Mouse (Mus musculus): ENCODE data around the gene Gm572. TPM values are rescaled to one million over a fixed set of nuclear protein-coding genes. Genes with fewer than 3 reads are reported as not detected.
A peak's percentile ranks its signal among the peaks of the same experiment; 100 is the strongest.

Gm572 gene
- polyA plus RNA-seq, 1 experiment from 2014 or later = not detected

- Histone ChIP-seq H3K9ac (replicated peaks) (no peak overlapping the region), H3K27me3 (no peaks in the 10 kb centered on the region), H3K4me3 (replicated peaks) (no peak overlapping the region), H3K4me1 (replicated peaks) (no peaks in the 10 kb centered on the region; the same call in 1 of the 2 replicates), H3K9me3 (no peaks in the 10 kb centered on the region), H3K36me3 (no peaks in the 10 kb centered on the region), H3K4me2 (no peak overlapping the region), H3K27ac (no peak overlapping the region)
- no peak for ATAC-seq (ENCODE audit: insufficient number of reproducible peaks, insufficient read depth, low FRiP score, low TSS enrichment, low read depth)
- 90% methylated on average over 6 of the region's 6 CpGs for WGBS
These were observed 1.8 kb downstream of the Gm572 start for GRCm38 (mm10) chr4:148644926-148645325.

- H3K4me1 ChIP-seq (replicated peaks) = no peaks in the 10 kb centered on the region; the same call in 1 of the 2 replicates
- 67% methylated on average over 11 of the region's 11 CpGs for WGBS
These were observed 3.5 kb downstream of the Gm572 start for GRCm38 (mm10) chr4:148646616-148647015.

GRCm38 (mm10) chr4:148649309-148649708 lies 6.2 kb downstream of the Gm572 start:
- Histone ChIP-seq H3K4me1 (replicated peaks) (no peaks in the 10 kb centered on the region; the same call in 1 of the 2 replicates), H3K27me3 (no peaks in the 10 kb centered on the region), H3K27ac (no peak overlapping the region), H3K9ac (replicated peaks) (no peak overlapping the region), H3K4me3 (replicated peaks) (no peak overlapping the region), H3K9me3 (no peaks in the 10 kb centered on the region), H3K36me3 (no peaks in the 10 kb centered on the region), H3K4me2 (no peak overlapping the region)
- WGBS = 50% methylated on average over 3 of the region's 3 CpGs
- ATAC-seq (ENCODE audit: insufficient number of reproducible peaks, insufficient read depth, low FRiP score, low TSS enrichment, low read depth) = no peak

More at GRCm38 (mm10) chr4:148646616-148647015, 3.5 kb downstream of the Gm572 start:
- Histone ChIP-seq H3K9ac (replicated peaks) (no peak overlapping the region), H3K27me3 (no peaks in the 10 kb centered on the region), H3K9me3 (no peaks in the 10 kb centered on the region), H3K4me2 (no peak overlapping the region), H3K27ac (no peak overlapping the region), H3K4me3 (replicated peaks) (no peak overlapping the region), H3K36me3 (no peaks in the 10 kb centered on the region)
- no peak for ATAC-seq (ENCODE audit: insufficient number of reproducible peaks, insufficient read depth, low FRiP score, low TSS enrichment, low read depth)

GRCm38 (mm10) chr4:148651045-148651444 lies 7.9 kb downstream of the Gm572 start:
- Histone ChIP-seq H3K9ac (replicated peaks) (no peak overlapping the region), H3K4me2 (no peak overlapping the region), H3K9me3 (no peaks in the 10 kb centered on the region), H3K27ac (no peak overlapping the region), H3K4me1 (replicated peaks) (no peaks in the 10 kb centered on the region), H3K36me3 (no peaks in the 10 kb centered on the region), H3K27me3 (peaks cover 3% of the 10 kb centered on the region; the same call in 1 of the 2 replicates), H3K4me3 (replicated peaks) (no peak overlapping the region)
- no peak for ATAC-seq (ENCODE audit: insufficient number of reproducible peaks, insufficient read depth, low FRiP score, low TSS enrichment, low read depth)
- WGBS = 72% methylated on average over 9 of the region's 9 CpGs

- Histone ChIP-seq H3K9me3 (no peaks in the 10 kb centered on the region), H3K27ac (no peak overlapping the region), H3K4me1 (replicated peaks) (peaks cover 8% of the 10 kb centered on the region), H3K9ac (replicated peaks) (no peak overlapping the region), H3K4me2 (no peak overlapping the region), H3K36me3 (no peaks in the 10 kb centered on the region), H3K27me3 (peaks cover 11% of the 10 kb centered on the region), H3K4me3 (replicated peaks) (no peak overlapping the region)
- ATAC-seq (ENCODE audit: insufficient number of reproducible peaks, insufficient read depth, low FRiP score, low TSS enrichment, low read depth) = no peak
- 90% methylated on average over 18 of the region's 18 CpGs for WGBS
These were observed 11.7 kb downstream of the Gm572 start for GRCm38 (mm10) chr4:148654701-148655398.

- WGBS = 32% methylated on average over 15 of the region's 15 CpGs
- no peak overlapping the region for H3K9ac ChIP-seq (replicated peaks)
- H3K9me3 ChIP-seq = no peaks in the 10 kb centered on the region
- peaks cover 8% of the 10 kb centered on the region for H3K4me1 ChIP-seq (replicated peaks)
- no peak overlapping the region for H3K27ac ChIP-seq
- no peak for ATAC-seq (ENCODE audit: insufficient number of reproducible peaks, insufficient read depth, low FRiP score, low TSS enrichment, low read depth)
- H3K27me3 ChIP-seq = peaks cover 14% of the 10 kb centered on the region
- no peak overlapping the region for H3K4me3 ChIP-seq (replicated peaks)
- H3K36me3 ChIP-seq = no peaks in the 10 kb centered on the region
- no peak overlapping the region for H3K4me2 ChIP-seq
These were observed 13.7 kb downstream of the Gm572 start for GRCm38 (mm10) chr4:148656691-148657258.

- H3K27ac ChIP-seq = no peak overlapping the region
- 86% methylated on average over 13 of the region's 13 CpGs for WGBS
- no peak overlapping the region for H3K4me3 ChIP-seq (replicated peaks)
- H3K9ac ChIP-seq (replicated peaks) = no peak overlapping the region
- H3K27me3 ChIP-seq = peaks cover 19% of the 10 kb centered on the region
- peaks cover 16% of the 10 kb centered on the region for H3K4me1 ChIP-seq (replicated peaks)
- ATAC-seq (ENCODE audit: insufficient number of reproducible peaks, insufficient read depth, low FRiP score, low TSS enrichment, low read depth) = no peak
- H3K4me2 ChIP-seq = no peak overlapping the region
- no peaks in the 10 kb centered on the region for H3K9me3 ChIP-seq
- H3K36me3 ChIP-seq = no peaks in the 10 kb centered on the region
These were observed 14.7 kb downstream of the Gm572 start for GRCm38 (mm10) chr4:148657776-148658175.

GRCm38 (mm10) chr4:148660174-148660573 lies 17.1 kb downstream of the Gm572 start:
- WGBS = 32% methylated on average over 3 of the region's 3 CpGs
- no peak overlapping the region for H3K9ac ChIP-seq (replicated peaks)
- H3K4me3 ChIP-seq (replicated peaks) = no peak overlapping the region
- no peaks in the 10 kb centered on the region for H3K36me3 ChIP-seq
- H3K27me3 ChIP-seq = peaks cover 36% of the 10 kb centered on the region
- no peaks in the 10 kb centered on the region for H3K9me3 ChIP-seq
- peaks cover 24% of the 10 kb centered on the region for H3K4me1 ChIP-seq (replicated peaks)
- H3K4me2 ChIP-seq = no peak overlapping the region
- no peak overlapping the region for H3K27ac ChIP-seq
- no peak for ATAC-seq (ENCODE audit: insufficient number of reproducible peaks, insufficient read depth, low FRiP score, low TSS enrichment, low read depth)

- Histone ChIP-seq H3K4me1 (replicated peaks) (peaks cover 16% of the 10 kb centered on the region), H3K4me3 (replicated peaks) (peak overlapping the region; percentile 11; the same call in 1 of the 2 replicates), H3K27ac (no peak overlapping the region), H3K27me3 (peaks cover 31% of the 10 kb centered on the region), H3K9me3 (no peaks in the 10 kb centered on the region), H3K4me2 (peak overlapping the region; percentile 41), H3K9ac (replicated peaks) (no peak overlapping the region), H3K36me3 (no peaks in the 10 kb centered on the region)
- no peak for ATAC-seq (ENCODE audit: insufficient number of reproducible peaks, insufficient read depth, low FRiP score, low TSS enrichment, low read depth)
- 28% methylated on average over 21 of the region's 21 CpGs for WGBS
These were observed 19.2 kb downstream of the Gm572 start for GRCm38 (mm10) chr4:148662168-148662965.

GRCm38 (mm10) chr4:148663326-148663725 lies 20.2 kb downstream of the Gm572 start:
- Histone ChIP-seq H3K9ac (replicated peaks) (no peak overlapping the region), H3K27me3 (peaks cover 25% of the 10 kb centered on the region), H3K36me3 (no peaks in the 10 kb centered on the region), H3K9me3 (no peaks in the 10 kb centered on the region), H3K4me3 (replicated peaks) (no peak overlapping the region), H3K4me2 (no peak overlapping the region), H3K4me1 (replicated peaks) (peaks cover 16% of the 10 kb centered on the region), H3K27ac (no peak overlapping the region)
- 71% methylated on average over 7 of the region's 7 CpGs for WGBS
- ATAC-seq (ENCODE audit: insufficient number of reproducible peaks, insufficient read depth, low FRiP score, low TSS enrichment, low read depth) = no peak

- no peak overlapping the region for H3K4me2 ChIP-seq
- no peak overlapping the region for H3K27ac ChIP-seq
- no peak for ATAC-seq (ENCODE audit: insufficient number of reproducible peaks, insufficient read depth, low FRiP score, low TSS enrichment, low read depth)
- H3K9me3 ChIP-seq = no peaks in the 10 kb centered on the region
- no peak overlapping the region for H3K9ac ChIP-seq (replicated peaks)
- H3K36me3 ChIP-seq = no peaks in the 10 kb centered on the region
- peaks cover 16% of the 10 kb centered on the region for H3K4me1 ChIP-seq (replicated peaks)
- WGBS = 36% methylated on average over 6 of the region's 6 CpGs
- no peak overlapping the region for H3K4me3 ChIP-seq (replicated peaks)
- peaks cover 32% of the 10 kb centered on the region for H3K27me3 ChIP-seq
These were observed 20.9 kb downstream of the Gm572 start for GRCm38 (mm10) chr4:148664021-148664420.
